Mouse (Mus musculus) neural tube, embryonic 13.5 days (tissue): ENCODE data around the gene Gm9913. TPM values are rescaled to one million over a fixed set of nuclear protein-coding genes. Genes with fewer than 3 reads are reported as not detected.

Experiments
- ATAC-seq: fragments of 200-750 bp; cut with Nextera tagmentation; 2 replicates; pipeline ENCODE4 v1.8.0; 2017; ENCODE audit warnings: low read depth, mild to moderate bottlenecking, moderate TSS enrichment, moderate library complexity
- H3K27ac ChIP-seq: fragments of 300-500 bp; sonication (generic); replicated peaks from 2 replicates; pipeline ENCODE4 v1.5.1; 2015; ENCODE audit warnings: moderate library complexity, mild to moderate bottlenecking, inconsistent platforms
- H3K27me3 ChIP-seq: fragments of 300-500 bp; sonication (generic); 2 replicates; pipeline ENCODE4 v1.6.1; 2015; ENCODE audit warnings: mild to moderate bottlenecking, inconsistent platforms
- H3K36me3 ChIP-seq: fragments of 300-500 bp; sonication (generic); 2 replicates; pipeline ENCODE4 v1.6.1; 2015; ENCODE audit warnings: mild to moderate bottlenecking, inconsistent platforms
- H3K4me1 ChIP-seq: fragments of 300-500 bp; sonication (generic); replicated peaks from 2 replicates; pipeline ENCODE4 v1.6.1; 2015; ENCODE audit warnings: inconsistent platforms
- H3K4me2 ChIP-seq: fragments of 300-500 bp; sonication (generic); 2 replicates; pipeline ENCODE4 v1.6.1; 2015; ENCODE audit warnings: inconsistent platforms, mild to moderate bottlenecking, moderate library complexity
- H3K4me3 ChIP-seq: fragments of 300-500 bp; sonication (generic); 2 replicates; pipeline ENCODE4 v1.5.1; 2015; ENCODE audit warnings: mild to moderate bottlenecking, inconsistent platforms
- H3K9ac ChIP-seq: fragments of 300-500 bp; sonication (generic); 2 replicates; pipeline ENCODE4 v1.6.1; 2015; ENCODE audit warnings: moderate library complexity, mild to moderate bottlenecking, inconsistent platforms
- H3K9me3 ChIP-seq: fragments of 300-500 bp; sonication (generic); 2 replicates; pipeline ENCODE4 v1.6.1; 2016; ENCODE audit warnings: inconsistent platforms
- WGBS: fragments of 180-500 bp; shearing (Covaris S2); methylation state at CpG from one replicate; pipeline ENCODE4 v1.1.7; 2015; 5-methylcytosine and 5-hydroxymethylcytosine counted together
- polyA plus RNA-seq: library from polyadenylated mRNA; unstranded; fragments of >200 nt; fragmentation: Nextera tagmentation; extraction: Ambion mirVana; gene quantifications from 2 replicates; pipeline ENCODE4 v1.2.1, GENCODE M21; 2015

The Gm9913 gene
- polyA plus RNA-seq, 1 experiment from 2014 or later: not detected

DNA sequence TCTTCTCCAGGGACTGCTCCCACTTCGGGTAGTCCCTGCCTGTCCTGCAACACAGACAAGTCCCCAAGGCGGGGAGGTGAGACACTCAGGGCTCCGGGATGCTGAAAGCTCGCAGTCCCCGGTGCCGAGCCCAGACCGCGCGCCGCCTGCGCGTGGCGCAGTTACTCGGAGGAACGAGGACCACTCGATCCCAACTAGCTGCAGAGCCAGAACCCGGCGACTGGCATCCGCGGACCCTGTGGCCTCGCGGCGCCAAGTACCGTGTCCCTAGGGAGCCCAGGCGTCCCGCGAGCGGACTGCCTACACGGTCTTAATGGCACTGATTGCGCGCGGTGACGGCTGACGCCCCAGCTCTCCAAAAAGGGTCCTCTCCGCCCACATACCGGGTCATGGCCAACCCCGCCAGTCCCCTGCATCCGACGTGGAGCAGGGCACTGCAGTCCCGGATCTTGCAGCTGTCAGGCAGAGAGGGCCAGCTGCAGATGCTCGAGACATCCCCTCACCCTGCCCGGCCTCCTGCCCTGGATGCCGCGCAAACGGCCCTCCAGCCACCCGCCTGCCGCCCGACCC lies 942 bp downstream of the Gm9913 start:
- WGBS: under 1% methylated on average over 48 of the region's 48 CpGs
- Histone ChIP-seq H3K4me2 (peak overlapping the region; percentile 98), H3K4me1 (peaks cover 19% of the 10 kb centered on the region), H3K9me3 (no peaks in the 10 kb centered on the region), H3K27ac (peak overlapping the region; percentile 55), H3K4me3 (peak overlapping the region; percentile 76), H3K9ac (peak overlapping the region; percentile 78), H3K27me3 (peaks cover 36% of the 10 kb centered on the region), H3K36me3 (no peaks in the 10 kb centered on the region)
- peak; percentile 89 for ATAC-seq

DNA sequence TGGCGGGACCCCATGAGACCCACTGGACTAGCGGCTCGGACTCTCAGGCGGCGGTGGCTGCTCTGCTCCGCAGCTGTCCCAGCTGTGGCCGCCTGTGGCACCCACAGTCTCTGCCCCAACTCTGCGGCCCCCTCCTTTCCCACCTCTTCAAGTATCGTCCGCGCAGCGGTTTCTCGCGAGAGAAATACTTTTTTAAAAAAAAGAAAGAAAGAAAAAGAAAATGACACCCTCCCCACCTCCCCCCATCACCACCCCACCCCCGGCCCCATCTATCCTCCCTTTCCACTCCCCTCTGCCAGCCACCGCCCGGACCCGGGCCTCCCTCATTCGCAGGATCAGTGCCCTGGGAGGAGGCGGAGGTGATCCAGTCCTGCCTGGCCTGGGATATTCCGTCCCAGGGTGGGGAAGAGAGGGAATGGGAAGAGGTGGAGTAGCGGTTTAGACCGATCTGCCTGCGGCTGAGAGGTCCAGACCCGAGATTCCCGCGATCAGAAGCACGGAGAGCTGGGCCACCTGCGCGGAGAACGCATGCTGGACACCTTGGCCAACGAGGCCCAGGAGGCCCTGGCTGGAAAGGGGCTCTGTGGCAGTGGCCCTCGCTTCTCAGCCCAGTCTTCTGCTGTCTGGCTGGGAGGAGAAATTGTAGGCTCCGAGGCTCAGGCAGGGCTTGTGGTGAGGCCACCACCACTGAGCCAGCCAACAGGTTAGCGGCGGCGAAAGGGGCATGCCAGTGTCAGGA lies 1.6 kb downstream of the Gm9913 start:
- H3K9me3 ChIP-seq: no peaks in the 10 kb centered on the region
- H3K4me3 ChIP-seq: peak overlapping the region; percentile 76
- peak overlapping the region; percentile 98 for H3K4me2 ChIP-seq
- H3K27me3 ChIP-seq: peaks cover 36% of the 10 kb centered on the region
- peak overlapping the region; percentile 78 for H3K9ac ChIP-seq
- H3K4me1 ChIP-seq: peaks cover 19% of the 10 kb centered on the region
- H3K36me3 ChIP-seq: no peaks in the 10 kb centered on the region
- peak; percentile 90 for ATAC-seq
- peak overlapping the region; percentile 55 for H3K27ac ChIP-seq
- WGBS: under 1% methylated on average over 37 of the region's 37 CpGs

DNA sequence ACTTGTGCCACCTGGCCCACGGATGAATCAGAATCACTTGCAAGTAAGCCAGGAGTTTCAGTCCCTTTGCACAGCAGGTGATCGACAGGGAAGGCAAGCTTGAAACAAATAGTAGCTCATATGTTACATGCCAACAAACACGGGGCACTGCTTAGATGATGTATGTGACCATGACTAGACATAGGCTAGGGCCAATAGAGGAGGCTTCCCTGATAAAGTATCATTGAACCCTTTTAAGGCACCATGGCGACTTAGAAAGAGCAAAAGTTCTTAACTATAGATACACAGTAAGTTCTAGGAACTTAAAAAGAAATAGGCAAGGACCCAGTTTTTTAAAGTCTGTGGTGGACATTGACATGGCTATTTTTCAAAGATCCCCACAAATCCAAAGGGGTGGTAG lies 3.0 kb downstream of the Gm9913 start, which contains the start of gene Fbn1:
Fbn1 (minus strand) TSS at position 101 of the 400 bp plus-strand sequence.
- Histone ChIP-seq H3K4me2 (peak within 1 kb of the TSS; percentile 98), H3K36me3 (no peaks in the 10 kb centered on the region), H3K4me3 (peak within 1 kb of the TSS; percentile 76), H3K9ac (peak within 1 kb of the TSS; percentile 78), H3K4me1 (peaks cover 19% of the 10 kb centered on the region), H3K9me3 (no peaks in the 10 kb centered on the region), H3K27ac (no peak within 1 kb of the TSS), H3K27me3 (peaks cover 36% of the 10 kb centered on the region)
- WGBS: 86% methylated on average over 4 of the region's 4 CpGs
- ATAC-seq: no peak

DNA sequence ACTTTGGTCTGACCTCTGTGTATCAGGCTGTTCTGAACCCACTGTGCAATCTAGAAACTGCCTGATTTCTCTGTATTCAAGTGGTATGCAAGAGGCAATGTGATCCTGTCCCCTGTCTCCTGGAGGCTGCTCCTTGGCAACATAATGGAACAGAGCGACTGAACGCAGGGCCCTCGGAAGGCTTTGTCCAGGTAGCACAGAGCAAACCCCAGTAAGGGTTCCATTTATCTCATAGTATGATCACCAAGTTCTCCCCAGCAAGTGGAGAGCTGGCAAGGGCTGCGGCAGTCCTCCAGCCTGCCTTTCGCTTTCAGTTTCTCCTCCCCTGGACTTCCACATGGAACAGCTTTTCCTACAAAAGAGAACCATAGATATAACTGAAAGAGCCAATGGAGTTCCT lies 3.5 kb downstream of the Gm9913 start:
- no peaks in the 10 kb centered on the region for H3K36me3 ChIP-seq
- H3K4me3 ChIP-seq: no peak overlapping the region
- no peak for ATAC-seq
- H3K27me3 ChIP-seq: peaks cover 36% of the 10 kb centered on the region
- 96% methylated on average over 5 of the region's 5 CpGs for WGBS
- no peak overlapping the region for H3K4me2 ChIP-seq
- H3K9me3 ChIP-seq: no peaks in the 10 kb centered on the region
- H3K4me1 ChIP-seq: peaks cover 19% of the 10 kb centered on the region
- H3K27ac ChIP-seq: no peak overlapping the region
- no peak overlapping the region for H3K9ac ChIP-seq

DNA sequence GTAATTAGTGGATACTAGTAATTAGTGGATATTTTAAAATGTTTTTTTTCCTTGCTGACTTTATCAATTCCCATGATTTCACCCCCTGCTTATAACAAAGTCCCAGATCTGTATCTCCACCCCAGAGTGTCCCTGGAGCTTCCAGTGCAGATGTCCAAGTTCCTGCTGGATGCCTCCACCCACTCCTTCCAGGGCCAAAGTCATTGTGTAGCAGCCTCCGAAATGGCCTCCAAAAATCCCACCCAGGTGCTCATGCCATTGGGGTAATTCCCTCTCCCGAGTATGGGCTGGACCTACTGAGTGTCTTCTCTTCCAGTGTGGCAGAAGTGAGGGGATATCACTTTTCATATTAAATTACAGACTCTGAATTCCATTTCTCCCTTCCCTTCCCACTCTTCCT lies 5.9 kb downstream of the Gm9913 start:
- ATAC-seq: no peak
- no peak overlapping the region for H3K4me3 ChIP-seq
- H3K9me3 ChIP-seq: no peaks in the 10 kb centered on the region
- H3K4me1 ChIP-seq: peaks cover 9% of the 10 kb centered on the region; the same call in 1 of the 2 replicates
- H3K36me3 ChIP-seq: no peaks in the 10 kb centered on the region
- whole genome bisulfite sequencing: 77% methylated on average over 2 of the region's 2 CpGs
- H3K27ac ChIP-seq: no peak overlapping the region
- H3K9ac ChIP-seq: no peak overlapping the region
- peaks cover 27% of the 10 kb centered on the region for H3K27me3 ChIP-seq
- no peak overlapping the region for H3K4me2 ChIP-seq

DNA sequence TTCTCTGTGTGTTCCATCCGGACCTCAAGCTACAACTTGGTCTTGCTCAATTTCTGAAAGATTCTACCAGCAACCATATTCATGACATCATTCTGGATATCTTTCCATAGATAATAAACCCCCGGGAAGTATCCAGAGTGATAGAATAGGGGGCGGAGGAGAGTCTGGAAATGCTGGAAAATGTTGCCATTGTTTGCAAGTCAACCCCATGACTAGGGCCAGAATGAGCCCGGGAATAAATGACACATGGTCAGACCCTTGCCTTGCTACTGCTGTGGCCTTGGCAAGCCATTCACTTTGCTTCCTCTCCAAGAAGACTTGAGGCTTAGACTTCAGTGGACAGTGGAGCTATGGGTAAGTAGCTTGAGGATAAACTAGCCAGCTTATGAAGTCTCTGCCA lies 7.0 kb downstream of the Gm9913 start:
- Histone ChIP-seq H3K4me3 (no peak overlapping the region), H3K4me2 (no peak overlapping the region), H3K9ac (no peak overlapping the region), H3K4me1 (peaks cover 8% of the 10 kb centered on the region), H3K27ac (no peak overlapping the region), H3K27me3 (peaks cover 24% of the 10 kb centered on the region), H3K36me3 (no peaks in the 10 kb centered on the region), H3K9me3 (no peaks in the 10 kb centered on the region)
- WGBS: 73% methylated on average over 4 of the region's 4 CpGs
- ATAC-seq: no peak

DNA sequence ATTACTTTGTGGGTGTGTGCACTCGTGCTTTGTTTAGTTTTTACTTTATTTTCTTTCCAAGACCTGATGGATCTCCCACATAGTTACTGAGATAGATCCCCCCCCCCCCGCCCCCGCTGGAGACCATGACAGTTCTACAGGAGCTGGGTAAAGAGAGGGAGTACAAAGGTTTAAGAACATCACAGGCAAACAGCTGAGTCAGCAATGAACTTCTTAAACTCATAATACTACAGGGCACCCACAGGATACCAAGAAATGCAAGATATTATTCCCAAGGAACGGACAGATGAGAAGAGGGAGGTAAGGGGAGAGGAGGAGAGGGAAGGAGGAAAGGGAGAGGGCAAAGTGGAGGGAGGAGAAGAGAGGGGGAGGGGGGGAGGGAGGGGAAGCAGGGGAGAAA lies 7.7 kb downstream of the Gm9913 start:
- ATAC-seq: no peak
- Histone ChIP-seq H3K9ac (no peak overlapping the region), H3K4me2 (no peak overlapping the region), H3K9me3 (no peaks in the 10 kb centered on the region), H3K27me3 (peaks cover 18% of the 10 kb centered on the region), H3K4me3 (no peak overlapping the region), H3K27ac (no peak overlapping the region), H3K4me1 (peaks cover 5% of the 10 kb centered on the region), H3K36me3 (no peaks in the 10 kb centered on the region)
- WGBS: 76% methylated on average over 4 of the region's 4 CpGs

DNA sequence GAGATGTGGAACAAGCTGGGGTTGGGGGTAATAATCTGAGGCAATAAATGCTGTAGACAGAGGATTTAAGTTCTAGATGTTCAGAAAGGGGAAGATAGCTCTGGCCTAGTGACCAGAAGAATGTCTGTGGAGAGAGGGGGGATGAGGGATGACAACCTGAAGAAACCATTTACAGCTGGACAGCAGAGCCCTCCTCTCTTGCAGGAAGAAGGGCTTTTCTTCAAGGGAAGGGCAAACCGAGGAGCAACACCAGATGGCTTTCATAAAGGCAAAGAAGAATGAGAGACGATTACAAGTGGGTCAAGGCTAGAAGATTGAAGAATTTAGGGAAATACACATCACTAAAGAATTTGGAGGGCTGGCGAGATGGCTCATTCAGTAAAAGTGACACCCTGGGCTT lies 9.5 kb downstream of the Gm9913 start:
- no peak overlapping the region for H3K4me3 ChIP-seq
- 0 out of 2 replicates have a peak, but pooled peaks cover under 1% of the 10 kb centered on the region for H3K27me3 ChIP-seq
- WGBS: 80% methylated on average over 3 of the region's 3 CpGs
- H3K27ac ChIP-seq: no peak overlapping the region
- no peaks in the 10 kb centered on the region for H3K36me3 ChIP-seq
- peaks cover 5% of the 10 kb centered on the region for H3K4me1 ChIP-seq
- no peak overlapping the region for H3K4me2 ChIP-seq
- no peak for ATAC-seq
- H3K9me3 ChIP-seq: no peaks in the 10 kb centered on the region
- H3K9ac ChIP-seq: no peak overlapping the region

DNA sequence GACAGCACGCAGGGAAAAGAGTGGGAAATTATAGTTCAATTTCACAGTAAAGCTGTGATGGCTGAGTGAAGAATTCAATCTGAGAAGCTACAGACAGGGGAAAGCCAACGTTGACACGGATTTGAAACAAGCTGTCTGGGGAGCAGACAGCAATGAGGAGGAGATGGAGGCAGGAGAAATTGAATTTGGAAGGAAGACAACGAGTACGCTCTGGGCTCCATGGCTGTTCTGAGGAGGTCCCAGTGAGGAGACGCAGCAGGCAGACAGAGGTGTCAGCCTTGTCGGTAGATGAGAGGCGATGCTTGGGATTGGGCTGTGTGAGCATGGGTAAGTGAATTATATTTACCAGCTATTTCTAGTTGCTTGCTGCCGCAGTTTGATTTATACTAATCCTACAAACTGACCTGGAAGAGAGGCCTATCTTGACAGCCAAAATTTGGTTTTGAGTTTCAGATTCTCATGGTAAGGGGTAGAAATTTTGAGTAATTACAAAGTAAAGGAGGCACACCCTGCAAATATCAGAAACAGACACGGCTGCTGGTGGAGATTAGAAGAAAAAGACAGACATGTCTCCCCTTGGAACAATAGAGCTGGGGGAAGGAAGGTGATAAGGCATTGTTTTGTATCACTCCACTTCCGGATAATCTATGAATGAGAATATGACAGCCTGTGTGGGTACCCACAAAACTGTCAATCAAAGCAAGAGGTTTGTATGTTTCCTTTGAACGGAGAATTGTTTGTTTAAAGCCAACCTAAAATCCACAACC lies 10.6 kb downstream of the Gm9913 start:
- Histone ChIP-seq H3K9ac (no peak overlapping the region), H3K9me3 (no peaks in the 10 kb centered on the region), H3K27ac (no peak overlapping the region), H3K4me3 (no peak overlapping the region), H3K4me2 (no peak overlapping the region), H3K27me3 (no peaks in the 10 kb centered on the region), H3K4me1 (peaks cover 5% of the 10 kb centered on the region), H3K36me3 (no peaks in the 10 kb centered on the region)
- 83% methylated on average over 12 of the region's 12 CpGs for WGBS
- ATAC-seq: no peak

DNA sequence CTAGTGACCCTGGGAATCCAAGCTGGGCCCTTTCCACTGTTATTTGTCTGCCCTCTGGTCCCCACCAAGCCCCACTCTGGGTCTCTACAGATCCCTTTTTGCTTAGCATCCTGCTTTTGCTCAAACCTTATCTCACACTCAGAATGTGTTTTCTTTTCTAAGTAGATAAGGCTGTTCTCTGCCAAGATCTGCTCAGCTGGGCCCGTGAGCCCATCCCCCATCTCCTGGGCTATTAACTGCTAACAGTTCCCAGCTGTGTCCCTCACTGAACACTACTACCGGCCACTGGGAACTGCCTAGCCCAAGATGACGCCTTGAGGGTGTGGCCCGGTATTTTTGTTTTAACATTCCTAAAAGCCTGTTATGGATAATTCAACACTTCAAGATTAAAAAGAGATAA lies 11.7 kb downstream of the Gm9913 start:
- Histone ChIP-seq H3K27ac (no peak overlapping the region), H3K36me3 (no peaks in the 10 kb centered on the region), H3K27me3 (no peaks in the 10 kb centered on the region), H3K4me1 (peaks cover 5% of the 10 kb centered on the region), H3K4me3 (no peak overlapping the region), H3K9me3 (no peaks in the 10 kb centered on the region), H3K4me2 (no peak overlapping the region), H3K9ac (no peak overlapping the region)
- WGBS: 17% methylated on average over 4 of the region's 4 CpGs
- ATAC-seq: no peak

DNA sequence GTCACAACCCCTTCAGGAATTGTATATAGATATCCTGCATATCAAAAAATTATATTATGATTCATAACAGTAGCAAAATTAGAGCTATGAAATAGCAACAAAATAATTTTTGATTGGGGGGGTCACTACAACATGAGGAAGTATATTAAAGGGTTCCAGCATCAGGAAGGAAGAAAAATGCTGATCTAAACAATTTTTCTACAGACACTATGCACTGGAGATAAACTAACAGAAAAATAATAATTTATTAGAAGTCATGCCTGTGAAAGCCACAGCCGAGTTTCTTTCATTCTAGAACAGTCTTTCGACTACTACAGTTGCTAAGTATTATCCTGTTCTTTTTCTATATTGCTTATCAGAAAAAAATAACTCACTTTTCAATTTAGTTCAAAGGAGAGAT lies 20.6 kb downstream of the Gm9913 start:
- Histone ChIP-seq H3K4me2 (no peak overlapping the region), H3K4me1 (no peaks in the 10 kb centered on the region)
- 84% methylated on average over 2 of the region's 2 CpGs for WGBS

DNA sequence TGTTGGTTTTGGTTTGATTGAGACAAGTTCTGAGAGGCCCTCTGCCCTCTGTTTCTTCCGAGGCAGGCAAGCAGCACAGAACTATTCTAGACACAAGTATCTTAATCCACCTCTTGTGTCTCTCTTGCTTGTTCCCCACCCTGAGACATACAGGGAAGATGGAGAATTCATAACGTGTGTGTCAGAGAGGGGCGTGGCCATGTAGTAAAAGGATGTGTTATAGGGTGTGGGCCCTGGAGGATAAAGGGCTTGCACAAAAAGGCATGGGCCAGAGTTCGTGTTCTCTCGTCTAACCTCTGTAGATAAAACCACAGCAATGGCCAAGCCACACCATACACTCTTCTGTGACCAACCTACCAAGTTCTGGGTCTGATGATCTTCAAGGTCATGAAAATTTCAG lies 21.7 kb downstream of the Gm9913 start:
- H3K4me2 ChIP-seq: no peak overlapping the region
- no peak overlapping the region for H3K27ac ChIP-seq
- H3K27me3 ChIP-seq: no peaks in the 10 kb centered on the region
- ATAC-seq: no peak
- WGBS: 83% methylated on average over 5 of the region's 5 CpGs
- H3K9me3 ChIP-seq: no peaks in the 10 kb centered on the region
- H3K4me1 ChIP-seq: no peaks in the 10 kb centered on the region
- no peak overlapping the region for H3K9ac ChIP-seq
- H3K4me3 ChIP-seq: no peak overlapping the region
- H3K36me3 ChIP-seq: no peaks in the 10 kb centered on the region

More for the DNA sequence above, 20.6 kb downstream of the Gm9913 start:
- Histone ChIP-seq H3K4me3 (no peak overlapping the region), H3K36me3 (no peaks in the 10 kb centered on the region), H3K9me3 (no peaks in the 10 kb centered on the region), H3K27me3 (no peaks in the 10 kb centered on the region), H3K9ac (no peak overlapping the region), H3K27ac (no peak overlapping the region)
- no peak for ATAC-seq
